Mouse (Mus musculus) G1E (cell line): ENCODE data around the gene Cnih2.

Experiments used
- CTCF ChIP-seq: IDR thresholded peaks from 2 replicates; pipeline ENCODE4 v1.5.1; 2012; ENCODE audit warnings: low read depth, low read length, inconsistent platforms, mixed read lengths
- GATA1 ChIP-seq: IDR thresholded peaks from 2 replicates; pipeline ENCODE4 v1.6.1; 2012; ENCODE audit warnings: borderline replicate concordance, low read length, inconsistent platforms, mixed read lengths
- POLR2AphosphoS5 ChIP-seq: IDR thresholded peaks from 2 replicates; pipeline ENCODE4 v1.6.1; 2012; ENCODE audit warnings: low read depth, low read length, inconsistent platforms; ENCODE audit not compliant: insufficient replicate concordance

DNA sequence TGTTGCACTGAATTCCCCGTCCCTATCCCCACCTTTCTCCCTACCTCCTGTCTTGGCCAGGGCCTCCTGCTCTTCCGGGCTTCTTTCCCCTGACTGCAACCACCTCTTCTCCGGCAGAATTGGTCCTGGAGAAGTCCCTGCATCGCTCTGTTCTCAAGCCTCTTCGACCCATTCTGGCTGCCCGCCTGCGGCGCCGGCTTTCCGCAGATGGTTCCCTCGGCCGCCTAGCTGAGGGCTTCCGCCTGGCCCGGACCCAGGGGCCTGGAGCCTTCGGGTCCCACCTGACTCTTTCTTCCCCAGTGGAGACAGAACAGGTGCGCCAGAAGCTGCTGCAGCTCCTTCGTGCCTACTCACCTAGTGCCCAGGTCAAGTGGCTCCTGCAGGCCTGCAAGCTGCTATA, 45.5 kb downstream of the Cnih2 start:
- TF ChIP-seq CTCF (no peak), GATA1 (no peak), POLR2AphosphoS5 (no peak)
